Mouse (Mus musculus): ENCODE data around the gene Gm28539. TPM values are rescaled to one million over a fixed set of nuclear protein-coding genes. Genes with fewer than 3 reads are reported as not detected.
"Not testable (repeated sequence)": the region's sequence is repeated elsewhere in the genome, so short reads cannot be mapped to it uniquely, and the experiment has no call there.

The Gm28539 gene
- polyA plus RNA-seq, 1 experiment from 2014 or later: not detected

DNA sequence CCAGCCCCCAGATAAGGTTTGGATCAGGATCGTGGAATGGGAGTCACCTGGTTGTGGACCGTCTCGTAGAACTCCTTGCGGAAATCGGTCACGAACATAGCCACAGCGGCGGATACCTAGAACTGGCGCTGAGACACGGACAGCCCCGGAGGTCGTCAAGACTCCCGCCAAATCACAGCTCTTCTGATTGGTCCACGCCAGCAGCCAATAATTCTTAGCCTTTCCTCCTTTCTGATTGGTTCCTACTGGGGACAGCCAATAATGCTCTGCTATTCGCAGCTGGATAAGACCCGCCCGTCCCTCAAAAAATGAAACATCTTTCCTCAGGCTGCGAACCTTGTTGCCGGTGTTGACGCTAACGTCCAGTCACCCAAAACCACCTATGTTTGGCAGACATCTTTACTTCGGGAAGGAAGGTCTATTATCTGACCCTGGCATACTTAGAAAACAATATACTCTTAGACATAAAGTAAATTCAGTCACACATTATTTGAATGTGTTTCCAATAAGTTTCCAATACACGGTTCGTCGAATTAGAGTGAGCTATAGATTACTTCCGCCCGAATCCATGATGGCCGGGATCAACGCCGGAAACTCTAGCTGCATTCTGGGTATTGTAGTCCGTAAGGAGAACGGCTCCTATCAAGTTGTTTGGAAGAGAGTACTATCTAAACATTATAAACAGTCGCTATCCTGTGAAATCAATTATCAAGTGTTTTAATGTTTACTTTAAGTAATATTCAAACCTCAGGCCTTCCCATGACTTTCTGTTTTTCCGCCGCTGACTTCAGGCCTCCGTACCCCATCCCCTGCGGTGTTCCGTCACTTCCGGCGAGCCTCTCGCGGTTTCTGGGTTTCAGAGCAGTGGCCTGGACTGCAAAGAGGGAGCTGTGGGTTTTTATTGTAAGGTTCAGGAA, 24.7 kb upstream of the Gm28539 start, which contains the start of the genes Ufd1 and Cdc45:
TSS of gene Ufd1 (plus strand) at position 312 of the 917 bp plus-strand sequence.
TSS of gene Cdc45 (minus strand) at position 520 of the 917 bp plus-strand sequence.
- under 1% methylated on average over 42 of the region's 42 CpGs for WGBS
- peak within 1 kb of the TSS; percentile 82 for H3K27ac ChIP-seq

DNA sequence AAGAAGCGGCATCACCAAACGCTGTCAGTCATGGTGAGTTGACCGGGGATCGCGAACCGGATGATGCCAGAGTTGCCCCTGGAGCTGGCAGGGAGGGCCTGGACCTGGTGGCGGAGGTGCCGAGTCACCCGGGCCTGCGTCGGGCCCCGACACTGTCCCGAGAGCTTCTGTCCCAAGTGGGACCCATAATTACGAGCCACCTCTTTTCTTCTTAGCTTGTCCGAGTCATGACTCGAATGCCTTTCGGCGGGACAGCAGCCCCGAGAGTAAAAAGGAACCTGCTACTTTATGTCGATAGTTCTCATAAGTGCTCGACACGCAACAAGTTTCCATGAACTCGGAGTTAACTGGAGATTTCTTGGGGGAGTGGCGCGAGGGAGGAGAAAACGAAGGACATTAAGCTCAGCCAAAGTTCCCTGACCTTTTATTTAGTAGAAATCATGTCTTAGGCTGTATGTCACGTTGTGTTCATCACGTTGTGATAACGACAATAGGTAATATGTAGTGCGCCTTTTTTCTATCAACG, 23.9 kb upstream of the Gm28539 start:
- peaks cover 52% of the 10 kb centered on the region for H3K36me3 ChIP-seq
- H3K4me1 ChIP-seq (replicated peaks): peaks cover 20% of the 10 kb centered on the region
- H3K9ac ChIP-seq (replicated peaks): peak overlapping the region; percentile 86
- H3K4me3 ChIP-seq (replicated peaks): peak overlapping the region; percentile 78
- H3K9me3 ChIP-seq: no peaks in the 10 kb centered on the region
- H3K27ac ChIP-seq: peak overlapping the region; percentile 82
- ATAC-seq (ENCODE audit: insufficient number of reproducible peaks, insufficient read depth, low FRiP score, low TSS enrichment, low read depth): peak; percentile 23
- WGBS: 2% methylated on average over 31 of the region's 31 CpGs
- no peaks in the 10 kb centered on the region for H3K27me3 ChIP-seq
- H3K4me2 ChIP-seq: peak overlapping the region; percentile 81

More for the DNA sequence above, 24.7 kb upstream of the Gm28539 start, which contains the start of the genes Ufd1 and Cdc45:
- H3K27me3 ChIP-seq: no peaks in the 10 kb centered on the region
- H3K9ac ChIP-seq (replicated peaks): peak within 1 kb of the TSS; percentile 86
- H3K4me1 ChIP-seq (replicated peaks): peaks cover 20% of the 10 kb centered on the region
- H3K36me3 ChIP-seq: peaks cover 52% of the 10 kb centered on the region
- H3K4me2 ChIP-seq: peak within 1 kb of the TSS; percentile 81
- peak; percentile 95 for ATAC-seq (ENCODE audit: insufficient number of reproducible peaks, insufficient read depth, low FRiP score, low TSS enrichment, low read depth)
- no peaks in the 10 kb centered on the region for H3K9me3 ChIP-seq
- peak within 1 kb of the TSS; percentile 78 for H3K4me3 ChIP-seq (replicated peaks)

DNA sequence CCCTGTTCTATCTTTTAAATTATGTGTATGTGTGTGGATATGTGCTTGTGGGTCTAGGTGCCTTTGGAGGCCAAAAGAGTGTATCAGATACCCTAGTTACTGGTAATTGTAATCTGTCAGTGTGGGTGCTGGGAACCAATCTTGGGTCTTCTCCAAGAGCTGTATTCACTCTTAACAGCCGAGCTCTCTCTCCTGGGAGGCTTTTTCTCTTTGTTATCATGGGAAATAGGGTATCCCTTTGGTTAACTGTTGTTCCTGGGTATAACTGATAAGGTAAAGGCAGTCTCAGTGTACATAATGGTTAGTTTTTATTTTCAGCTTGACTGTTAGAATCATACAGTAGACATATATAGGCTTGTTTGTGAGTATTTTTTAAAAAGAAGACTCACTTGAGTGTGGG, 14.0 kb upstream of the Gm28539 start:
- Histone ChIP-seq H3K4me3 (replicated peaks) (no peak overlapping the region), H3K9ac (replicated peaks) (no peak overlapping the region), H3K27ac (no peak overlapping the region), H3K27me3 (no peaks in the 10 kb centered on the region), H3K36me3 (peaks cover 100% of the 10 kb centered on the region), H3K4me1 (replicated peaks) (no peaks in the 10 kb centered on the region), H3K9me3 (no peaks in the 10 kb centered on the region), H3K4me2 (no peak overlapping the region)
- ATAC-seq (ENCODE audit: insufficient number of reproducible peaks, insufficient read depth, low FRiP score, low TSS enrichment, low read depth): no peak
- 89% methylated on average over 1 of the region's 1 CpGs for WGBS

DNA sequence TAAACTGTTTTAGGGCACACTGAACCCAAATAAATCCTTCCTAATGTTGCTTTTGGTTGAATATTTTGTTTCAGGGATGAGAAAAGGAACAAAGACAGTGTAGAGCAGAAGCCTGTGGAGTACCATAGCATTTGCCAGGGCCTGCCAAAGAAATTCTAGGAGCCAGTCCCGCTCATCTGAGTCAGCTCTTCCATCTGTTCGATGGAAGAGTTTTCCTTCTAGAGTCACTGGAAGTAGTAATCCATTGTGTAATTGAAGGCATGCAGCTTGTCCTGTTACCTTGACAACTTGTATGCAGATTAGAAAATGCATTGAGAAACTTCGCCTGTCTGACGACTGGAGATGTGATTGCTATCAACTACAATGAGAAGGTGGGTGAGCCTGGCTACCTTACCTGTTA, 13.5 kb upstream of the Gm28539 start:
- no peaks in the 10 kb centered on the region for H3K27me3 ChIP-seq
- no peak overlapping the region for H3K4me3 ChIP-seq (replicated peaks)
- no peak overlapping the region for H3K27ac ChIP-seq
- peaks cover 100% of the 10 kb centered on the region for H3K36me3 ChIP-seq
- no peaks in the 10 kb centered on the region for H3K4me1 ChIP-seq (replicated peaks)
- no peak overlapping the region for H3K9ac ChIP-seq (replicated peaks)
- no peak overlapping the region for H3K4me2 ChIP-seq
- WGBS: 81% methylated on average over 4 of the region's 4 CpGs
- no peak for ATAC-seq (ENCODE audit: insufficient number of reproducible peaks, insufficient read depth, low FRiP score, low TSS enrichment, low read depth)
- no peaks in the 10 kb centered on the region for H3K9me3 ChIP-seq

DNA sequence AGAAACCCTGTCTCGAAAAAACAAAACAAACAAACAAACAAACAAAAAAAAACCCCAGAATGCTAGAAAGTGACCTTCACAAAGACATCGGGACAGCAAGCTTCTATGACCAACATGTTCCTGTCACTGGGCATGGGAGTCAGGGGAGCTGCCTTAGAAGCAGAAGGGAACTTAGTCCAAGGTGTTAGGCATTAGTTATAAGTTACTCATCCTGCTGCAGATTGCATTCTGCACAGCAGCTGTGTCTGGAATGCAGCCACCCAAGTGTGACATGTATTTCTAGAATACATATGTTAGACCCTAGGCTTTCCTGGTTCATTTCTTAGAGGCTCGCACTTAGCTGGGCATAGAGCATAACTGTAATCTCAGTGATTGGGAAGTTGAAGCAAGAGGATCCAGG, 7.8 kb upstream of the Gm28539 start:
- H3K27me3 ChIP-seq: no peaks in the 10 kb centered on the region
- H3K4me2 ChIP-seq: no peak overlapping the region
- no peaks in the 10 kb centered on the region for H3K4me1 ChIP-seq (replicated peaks)
- 95% methylated on average over 3 of the region's 3 CpGs for WGBS
- H3K27ac ChIP-seq: no peak overlapping the region
- no peaks in the 10 kb centered on the region for H3K9me3 ChIP-seq
- peaks cover 99% of the 10 kb centered on the region for H3K36me3 ChIP-seq
- ATAC-seq (ENCODE audit: insufficient number of reproducible peaks, insufficient read depth, low FRiP score, low TSS enrichment, low read depth): no peak
- no peak overlapping the region for H3K4me3 ChIP-seq (replicated peaks)
- no peak overlapping the region for H3K9ac ChIP-seq (replicated peaks)

DNA sequence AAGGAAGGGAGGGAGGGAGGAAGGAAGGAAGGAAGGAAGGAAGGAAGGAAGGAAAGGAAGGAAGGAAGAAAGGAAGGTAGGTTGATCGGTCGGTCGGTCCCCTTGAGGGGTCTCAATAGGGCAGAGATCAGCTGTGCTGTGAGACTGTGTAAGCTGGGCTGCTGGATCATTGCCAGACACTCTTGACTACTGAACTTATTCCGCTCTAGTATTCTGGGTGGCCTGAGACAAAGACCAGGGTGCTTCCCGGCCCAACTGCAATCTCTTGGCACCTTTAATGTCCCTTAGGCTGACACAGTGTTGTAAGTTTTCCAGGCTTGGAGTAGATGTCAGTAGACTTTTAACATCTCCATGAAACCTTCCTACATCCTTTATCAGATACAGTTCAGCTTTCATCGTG, 7.3 kb upstream of the Gm28539 start:
- no peak for ATAC-seq (ENCODE audit: insufficient number of reproducible peaks, insufficient read depth, low FRiP score, low TSS enrichment, low read depth)
- WGBS: 95% methylated on average over 6 of the region's 6 CpGs
- no peaks in the 10 kb centered on the region for H3K9me3 ChIP-seq
- H3K36me3 ChIP-seq: peaks cover 99% of the 10 kb centered on the region
- no peaks in the 10 kb centered on the region for H3K4me1 ChIP-seq (replicated peaks)
- no peak overlapping the region for H3K4me2 ChIP-seq
- H3K27ac ChIP-seq: no peak overlapping the region
- no peak overlapping the region for H3K9ac ChIP-seq (replicated peaks)
- no peak overlapping the region for H3K4me3 ChIP-seq (replicated peaks)
- no peaks in the 10 kb centered on the region for H3K27me3 ChIP-seq

DNA sequence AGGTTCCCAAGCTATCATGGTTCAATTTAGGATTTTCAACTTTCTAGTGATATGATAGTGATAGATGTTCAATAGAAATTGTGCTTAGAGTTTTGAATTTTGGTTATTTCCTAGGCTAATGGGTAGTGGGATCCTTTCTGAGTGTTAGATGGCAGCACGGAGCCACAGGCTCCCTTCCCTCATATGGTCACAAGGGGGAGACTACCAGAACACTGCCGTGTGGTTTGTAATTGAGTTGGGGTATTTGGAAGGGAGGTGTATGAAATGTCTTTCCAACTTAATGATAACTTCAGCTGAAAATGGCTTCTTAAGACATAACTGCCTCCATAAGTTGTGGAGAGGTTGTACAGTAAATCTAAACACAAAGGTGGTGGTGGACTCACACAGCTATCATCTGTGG, 2.9 kb upstream of the Gm28539 start:
- Histone ChIP-seq H3K36me3 (peaks cover 73% of the 10 kb centered on the region), H3K9ac (replicated peaks) (no peak overlapping the region), H3K9me3 (no peaks in the 10 kb centered on the region), H3K4me1 (replicated peaks) (peaks cover 5% of the 10 kb centered on the region), H3K4me2 (no peak overlapping the region), H3K27ac (no peak overlapping the region), H3K4me3 (replicated peaks) (no peak overlapping the region), H3K27me3 (no peaks in the 10 kb centered on the region)
- ATAC-seq (ENCODE audit: insufficient number of reproducible peaks, insufficient read depth, low FRiP score, low TSS enrichment, low read depth): no peak
- 81% methylated on average over 2 of the region's 2 CpGs for WGBS

DNA sequence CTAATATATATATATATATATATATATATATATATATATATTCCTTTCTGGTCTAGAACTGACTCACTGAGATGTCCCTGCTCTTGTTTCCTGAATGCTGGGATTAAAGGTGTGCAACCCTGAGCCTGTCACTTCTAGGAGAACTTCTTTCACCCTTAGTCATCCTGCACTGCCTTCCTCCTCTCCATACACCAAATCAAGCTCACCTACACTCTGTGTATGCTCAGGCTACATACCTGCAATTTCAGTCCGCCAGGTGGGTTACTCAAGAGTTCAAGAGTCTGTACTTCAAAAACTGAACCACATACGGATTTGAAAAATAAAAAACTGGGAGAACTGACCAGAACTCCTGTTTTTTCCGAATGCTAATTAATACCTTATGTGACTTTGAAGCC, 314 bp upstream of the Gm28539 start:
- Histone ChIP-seq H3K4me2 (peak overlapping the region; percentile 72), H3K9ac (replicated peaks) (no peak overlapping the region), H3K4me1 (replicated peaks) (peaks cover 5% of the 10 kb centered on the region), H3K36me3 (peaks cover 58% of the 10 kb centered on the region), H3K9me3 (no peaks in the 10 kb centered on the region), H3K27me3 (no peaks in the 10 kb centered on the region), H3K4me3 (replicated peaks) (peak overlapping the region; percentile 91), H3K27ac (no peak overlapping the region)
- WGBS: 18% methylated on average over 3 of the region's 3 CpGs
- ATAC-seq (ENCODE audit: insufficient number of reproducible peaks, insufficient read depth, low FRiP score, low TSS enrichment, low read depth): peak; percentile 54

DNA sequence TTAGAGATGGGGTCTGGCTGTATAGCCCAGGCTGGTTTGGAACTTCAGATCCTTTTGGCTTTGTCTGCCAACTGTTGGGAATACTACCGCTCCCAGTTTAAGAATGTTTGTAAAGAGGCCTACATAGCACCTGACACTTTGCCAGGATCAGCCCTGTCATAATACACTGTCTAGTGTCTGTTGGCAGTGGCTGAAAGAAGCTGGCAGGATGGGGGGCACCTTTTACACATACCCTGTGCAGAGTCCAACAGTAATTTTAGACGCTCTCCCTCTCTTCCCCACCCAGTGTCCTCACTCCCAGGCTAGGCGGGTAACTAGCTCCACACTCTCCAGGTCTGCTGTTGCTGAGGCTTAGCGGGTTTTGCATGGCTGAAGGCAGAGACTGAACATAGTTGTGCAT, 2.0 kb downstream of the Gm28539 start:
- Histone ChIP-seq H3K27ac (no peak overlapping the region), H3K9ac (replicated peaks) (no peak overlapping the region), H3K36me3 (peaks cover 36% of the 10 kb centered on the region), H3K27me3 (no peaks in the 10 kb centered on the region), H3K4me3 (replicated peaks) (no peak overlapping the region), H3K4me1 (replicated peaks) (peaks cover 5% of the 10 kb centered on the region), H3K4me2 (no peak overlapping the region), H3K9me3 (no peaks in the 10 kb centered on the region)
- no peak for ATAC-seq (ENCODE audit: insufficient number of reproducible peaks, insufficient read depth, low FRiP score, low TSS enrichment, low read depth)
- 93% methylated on average over 4 of the region's 4 CpGs for WGBS

DNA sequence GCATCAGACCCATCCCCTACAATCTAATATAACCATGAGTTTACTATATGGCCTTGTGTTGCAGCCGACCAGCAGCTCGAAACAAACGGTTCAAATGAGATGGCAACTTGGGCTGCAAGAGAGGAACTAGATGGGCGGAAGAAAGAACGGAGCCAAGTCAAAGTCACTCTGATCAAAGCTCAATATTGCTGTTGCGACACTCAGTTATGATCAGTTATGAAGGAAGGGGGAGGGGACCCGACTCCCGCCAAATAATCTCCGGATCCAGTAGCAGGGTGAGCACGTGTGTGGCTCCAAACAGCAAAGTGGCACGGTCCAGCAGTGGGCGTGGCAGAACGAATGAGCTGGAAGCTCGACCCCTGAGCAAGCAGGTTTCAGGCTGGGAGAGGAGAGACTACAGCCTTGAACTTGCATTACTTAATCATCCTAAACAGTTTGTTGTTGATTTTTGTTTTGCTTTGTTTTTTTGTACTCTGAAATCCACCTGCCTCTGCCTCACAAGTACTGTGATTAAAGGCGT, 10.0 kb downstream of the Gm28539 start:
- Histone ChIP-seq H3K4me1 (replicated peaks) (no peaks in the 10 kb centered on the region), H3K27ac (no peak overlapping the region), H3K36me3 (no peaks in the 10 kb centered on the region), H3K9me3 (peaks cover 13% of the 10 kb centered on the region; the same call in 1 of the 2 replicates), H3K4me2 (no peak overlapping the region), H3K27me3 (no peaks in the 10 kb centered on the region), H3K4me3 (replicated peaks) (no peak overlapping the region), H3K9ac (replicated peaks) (no peak overlapping the region)
- no peak for ATAC-seq (ENCODE audit: insufficient number of reproducible peaks, insufficient read depth, low FRiP score, low TSS enrichment, low read depth)
- 82% methylated on average over 15 of the region's 15 CpGs for WGBS

DNA sequence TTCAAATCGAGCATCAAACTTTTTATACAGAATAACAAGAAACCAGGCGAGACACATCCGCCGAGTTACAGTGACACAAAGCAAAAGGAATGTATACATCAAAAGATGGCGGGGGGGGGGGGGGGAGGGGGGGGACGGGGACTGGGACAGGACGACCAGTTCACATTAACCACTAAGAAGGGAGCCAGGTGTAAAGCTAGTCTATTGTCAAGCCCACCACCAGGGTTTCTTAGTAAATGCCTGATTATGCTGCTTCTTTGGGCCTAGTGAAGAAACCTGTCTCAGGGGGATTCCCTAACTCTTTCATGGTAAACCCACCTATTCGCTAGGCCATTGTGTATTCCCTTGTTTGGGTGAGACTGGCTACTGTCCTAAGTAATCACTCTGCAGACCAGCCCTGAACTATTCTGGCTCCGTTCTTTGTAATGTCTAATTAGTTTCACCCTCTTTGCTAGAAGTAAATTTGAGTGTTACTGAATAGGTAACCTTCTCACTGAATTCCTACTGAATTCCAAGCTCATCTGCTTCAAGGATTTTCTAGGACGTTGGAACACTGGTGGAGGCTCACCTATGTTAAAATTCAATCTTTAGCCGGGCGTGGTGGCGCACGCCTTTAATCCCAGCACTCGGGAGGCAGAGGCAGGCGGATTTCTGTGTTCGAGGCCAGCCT, 13.3 kb downstream of the Gm28539 start:
- not testable (repeated sequence) for H3K27ac ChIP-seq; H3K4me2 ChIP-seq; H3K4me3 ChIP-seq (replicated peaks); H3K36me3 ChIP-seq; ATAC-seq (ENCODE audit: insufficient number of reproducible peaks, insufficient read depth, low FRiP score, low TSS enrichment, low read depth); H3K9ac ChIP-seq (replicated peaks); H3K27me3 ChIP-seq; H3K4me1 ChIP-seq (replicated peaks); H3K9me3 ChIP-seq
- 90% methylated on average over 16 of the region's 17 CpGs for WGBS

Measured in limb, embryonic 12.5 days (tissue).